Mouse (Mus musculus): ENCODE results near the gene Gosr2. TPM values are rescaled to one million over a fixed set of nuclear protein-coding genes. Genes with fewer than 3 reads are reported as not detected.

Gene Gosr2
- polyA plus RNA-seq, 1 experiment = 73.9 TPM

- peaks cover 47% of the 10 kb centered on the region for H3K27me3 ChIP-seq (ENCODE audit: control insufficient read depth, insufficient read depth, insufficient read length)
- H3K36me3 ChIP-seq (ENCODE audit: control insufficient read depth, insufficient read depth) = no peaks in the 10 kb centered on the region
- H3ac ChIP-seq (ENCODE audit: control insufficient read depth, insufficient read length) = no peak overlapping the region
- no peak overlapping the region for H3K4me3 ChIP-seq
- no peak overlapping the region for H3K4me2 ChIP-seq (ENCODE audit: low read depth)
- TF ChIP-seq TCF3 (IDR thresholded peaks at IDR 0.05; ENCODE audit: insufficient read length, low read depth) (no peak), MYOD1 (IDR thresholded peaks at IDR 0.05; ENCODE audit: control insufficient read depth in 1 of 3, insufficient read length in 2 of 3, low read depth in 2 of 3) (no peak), MYOG (IDR thresholded peaks at IDR 0.05; ENCODE audit: control insufficient read depth in 1 of 3, insufficient read depth in 1 of 3, insufficient read length in 2 of 3, low read depth in 2 of 3) (no peak), E2F4 (IDR thresholded peaks at IDR 0.05; ENCODE audit: insufficient read depth) (no peak), SRF (IDR thresholded peaks at IDR 0.05; ENCODE audit: control insufficient read depth, insufficient read length, low read depth) (no peak), CEBPB (IDR thresholded peaks at IDR 0.05; ENCODE audit: insufficient read depth, poor library complexity, severe bottlenecking) (no peak), REST (IDR thresholded peaks at IDR 0.05; ENCODE audit: insufficient read depth, insufficient read length) (no peak), POLR2AphosphoS2 (IDR thresholded peaks at IDR 0.05; ENCODE audit: insufficient read length, low read depth) (no peak), MAX (IDR thresholded peaks at IDR 0.05; ENCODE audit: low read depth) (no peak), USF1 (IDR thresholded peaks at IDR 0.05; ENCODE audit: low read depth) (no peak), POLR2A (IDR thresholded peaks at IDR 0.05; ENCODE audit: insufficient read length, low read depth) (no peak), TCF12 (IDR thresholded peaks at IDR 0.05; ENCODE audit: insufficient read depth, poor library complexity, severe bottlenecking) (no peak)
- no peaks in the 10 kb centered on the region for H3K79me2 ChIP-seq (ENCODE audit: control insufficient read depth, insufficient read depth)
Observed at GRCm38 (mm10) chr11:103724331-103724771, 26.7 kb upstream of the Gosr2 start.

- H3K36me3 ChIP-seq (ENCODE audit: control insufficient read depth, insufficient read depth) = no peaks in the 10 kb centered on the region
- H3K4me2 ChIP-seq (ENCODE audit: low read depth) = no peak overlapping the region
- H3K27me3 ChIP-seq (ENCODE audit: control insufficient read depth, insufficient read depth, insufficient read length) = peaks cover 60% of the 10 kb centered on the region
- no peak overlapping the region for H3K4me3 ChIP-seq
- no peaks in the 10 kb centered on the region for H3K79me2 ChIP-seq (ENCODE audit: control insufficient read depth, insufficient read depth)
- TF ChIP-seq MYOG (IDR thresholded peaks at IDR 0.05; ENCODE audit: control insufficient read depth in 1 of 3, insufficient read depth in 1 of 3, insufficient read length in 2 of 3, low read depth in 2 of 3) = no peak
- no peak for TF ChIP-seq POLR2AphosphoS2 (IDR thresholded peaks at IDR 0.05; ENCODE audit: insufficient read length, low read depth)
- no peak for TF ChIP-seq E2F4 (IDR thresholded peaks at IDR 0.05; ENCODE audit: insufficient read depth)
- no peak for TF ChIP-seq USF1 (IDR thresholded peaks at IDR 0.05; ENCODE audit: low read depth)
- TF ChIP-seq TCF3 (IDR thresholded peaks at IDR 0.05; ENCODE audit: insufficient read length, low read depth) = no peak
- no peak for TF ChIP-seq MAX (IDR thresholded peaks at IDR 0.05; ENCODE audit: low read depth)
- no peak for TF ChIP-seq REST (IDR thresholded peaks at IDR 0.05; ENCODE audit: insufficient read depth, insufficient read length)
- no peak overlapping the region for H3ac ChIP-seq (ENCODE audit: control insufficient read depth, insufficient read length)
Observed at GRCm38 (mm10) chr11:103722040-103722481, 24.4 kb upstream of the Gosr2 start.

- Histone ChIP-seq H3K4me3 (no peak overlapping the region), H3K27me3 (ENCODE audit: control insufficient read depth, insufficient read depth, insufficient read length) (peaks cover 56% of the 10 kb centered on the region), H3K4me2 (ENCODE audit: low read depth) (no peak overlapping the region), H3K36me3 (ENCODE audit: control insufficient read depth, insufficient read depth) (no peaks in the 10 kb centered on the region), H3ac (ENCODE audit: control insufficient read depth, insufficient read length) (no peak overlapping the region), H3K79me2 (ENCODE audit: control insufficient read depth, insufficient read depth) (no peaks in the 10 kb centered on the region)
- no peak for TF ChIP-seq CEBPB (IDR thresholded peaks at IDR 0.05; ENCODE audit: insufficient read depth, poor library complexity, severe bottlenecking)
- TF ChIP-seq MYOD1 (IDR thresholded peaks at IDR 0.05; ENCODE audit: control insufficient read depth in 1 of 3, insufficient read length in 2 of 3, low read depth in 2 of 3) = no peak
- TF ChIP-seq TCF12 (IDR thresholded peaks at IDR 0.05; ENCODE audit: insufficient read depth, poor library complexity, severe bottlenecking) = no peak
- TF ChIP-seq SRF (IDR thresholded peaks at IDR 0.05; ENCODE audit: control insufficient read depth, insufficient read length, low read depth) = no peak
- TF ChIP-seq MAX (IDR thresholded peaks at IDR 0.05; ENCODE audit: low read depth) = no peak
- no peak for TF ChIP-seq TCF3 (IDR thresholded peaks at IDR 0.05; ENCODE audit: insufficient read length, low read depth)
- no peak for TF ChIP-seq POLR2A (IDR thresholded peaks at IDR 0.05; ENCODE audit: insufficient read length, low read depth)
- no peak for TF ChIP-seq USF1 (IDR thresholded peaks at IDR 0.05; ENCODE audit: low read depth)
- TF ChIP-seq REST (IDR thresholded peaks at IDR 0.05; ENCODE audit: insufficient read depth, insufficient read length) = no peak
Observed at GRCm38 (mm10) chr11:103721468-103722039, 23.9 kb upstream of the Gosr2 start.

- H3K27me3 ChIP-seq (ENCODE audit: control insufficient read depth, insufficient read depth, insufficient read length) = peaks cover 61% of the 10 kb centered on the region
- H3ac ChIP-seq (ENCODE audit: control insufficient read depth, insufficient read length) = no peak overlapping the region
- TF ChIP-seq USF1 (IDR thresholded peaks at IDR 0.05; ENCODE audit: low read depth) (no peak), SRF (IDR thresholded peaks at IDR 0.05; ENCODE audit: control insufficient read depth, insufficient read length, low read depth) (no peak), CEBPB (IDR thresholded peaks at IDR 0.05; ENCODE audit: insufficient read depth, poor library complexity, severe bottlenecking) (no peak), MYOD1 (IDR thresholded peaks at IDR 0.05; ENCODE audit: control insufficient read depth in 1 of 3, insufficient read length in 2 of 3, low read depth in 2 of 3) (no peak), TCF3 (IDR thresholded peaks at IDR 0.05; ENCODE audit: insufficient read length, low read depth) (no peak), E2F4 (IDR thresholded peaks at IDR 0.05; ENCODE audit: insufficient read depth) (no peak), REST (IDR thresholded peaks at IDR 0.05; ENCODE audit: insufficient read depth, insufficient read length) (no peak)
- no peaks in the 10 kb centered on the region for H3K36me3 ChIP-seq (ENCODE audit: control insufficient read depth, insufficient read depth)
- H3K79me2 ChIP-seq (ENCODE audit: control insufficient read depth, insufficient read depth) = no peaks in the 10 kb centered on the region
- H3K4me3 ChIP-seq = no peak overlapping the region
- H3K4me2 ChIP-seq (ENCODE audit: low read depth) = no peak overlapping the region
Observed at GRCm38 (mm10) chr11:103719436-103719835, 21.7 kb upstream of the Gosr2 start.

GRCm38 (mm10) chr11:103716971-103717370 lies 19.3 kb upstream of the Gosr2 start:
- no peaks in the 10 kb centered on the region for H3K36me3 ChIP-seq (ENCODE audit: control insufficient read depth, insufficient read depth)
- no peak overlapping the region for H3K4me2 ChIP-seq (ENCODE audit: low read depth)
- peaks cover 72% of the 10 kb centered on the region for H3K27me3 ChIP-seq (ENCODE audit: control insufficient read depth, insufficient read depth, insufficient read length)
- no peak overlapping the region for H3K4me3 ChIP-seq
- no peak overlapping the region for H3ac ChIP-seq (ENCODE audit: control insufficient read depth, insufficient read length)
- TF ChIP-seq REST (IDR thresholded peaks at IDR 0.05; ENCODE audit: insufficient read depth, insufficient read length) (no peak), MAX (IDR thresholded peaks at IDR 0.05; ENCODE audit: low read depth) (no peak), E2F4 (IDR thresholded peaks at IDR 0.05; ENCODE audit: insufficient read depth) (no peak), MYOD1 (IDR thresholded peaks at IDR 0.05; ENCODE audit: control insufficient read depth in 1 of 3, insufficient read length in 2 of 3, low read depth in 2 of 3) (no peak), POLR2A (IDR thresholded peaks at IDR 0.05; ENCODE audit: insufficient read length, low read depth) (no peak), TCF12 (IDR thresholded peaks at IDR 0.05; ENCODE audit: insufficient read depth, poor library complexity, severe bottlenecking) (no peak), MYOG (IDR thresholded peaks at IDR 0.05; ENCODE audit: control insufficient read depth in 1 of 3, insufficient read depth in 1 of 3, insufficient read length in 2 of 3, low read depth in 2 of 3) (no peak), CEBPB (IDR thresholded peaks at IDR 0.05; ENCODE audit: insufficient read depth, poor library complexity, severe bottlenecking) (no peak), SRF (IDR thresholded peaks at IDR 0.05; ENCODE audit: control insufficient read depth, insufficient read length, low read depth) (no peak), USF1 (IDR thresholded peaks at IDR 0.05; ENCODE audit: low read depth) (no peak), TCF3 (IDR thresholded peaks at IDR 0.05; ENCODE audit: insufficient read length, low read depth) (no peak), POLR2AphosphoS2 (IDR thresholded peaks at IDR 0.05; ENCODE audit: insufficient read length, low read depth) (no peak)
- no peaks in the 10 kb centered on the region for H3K79me2 ChIP-seq (ENCODE audit: control insufficient read depth, insufficient read depth)

Data from myocyte (in vitro differentiated cells).